Mouse (Mus musculus) ES-Bruce4 (cell line): ENCODE measurements around the gene Greb1.

Experiments
- CTCF ChIP-seq: IDR thresholded peaks from one replicate; pipeline ENCODE4 v1.8.1; 2011; ENCODE audit warnings: low read depth, low read length
- EP300 ChIP-seq: IDR thresholded peaks from 2 replicates; pipeline ENCODE4 v1.6.1; 2011; ENCODE audit warnings: low read depth, low read length; ENCODE audit not compliant: insufficient read depth
- POLR2A ChIP-seq: IDR thresholded peaks from one replicate; pipeline ENCODE4 v1.8.1; 2011; ENCODE audit warnings: low read length; ENCODE audit not compliant: insufficient read depth

DNA sequence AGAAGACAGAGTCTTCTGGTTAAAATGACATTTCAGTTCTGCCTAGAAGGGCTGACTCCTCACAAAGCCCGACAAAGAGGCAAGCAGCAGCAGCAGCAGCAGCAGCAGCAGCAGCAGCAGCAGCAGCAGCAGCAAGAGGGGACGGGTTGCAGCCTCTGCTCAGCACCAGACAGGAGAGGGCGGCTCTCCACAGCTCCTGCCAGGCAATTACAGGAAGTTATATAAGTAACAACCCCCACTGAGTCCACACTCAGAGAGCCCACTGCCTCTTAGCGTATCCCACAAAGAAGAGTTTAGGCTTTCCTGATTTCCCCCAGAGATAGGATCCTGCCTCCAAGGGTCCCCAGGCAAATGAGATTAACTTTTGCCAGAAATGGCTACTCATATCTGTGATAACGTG lies 60.6 kb downstream of the Greb1 start:
- TF ChIP-seq EP300 (no peak), CTCF (no peak), POLR2A (no peak)
